Mouse (Mus musculus): ENCODE results near the gene Trim45.

DNA sequence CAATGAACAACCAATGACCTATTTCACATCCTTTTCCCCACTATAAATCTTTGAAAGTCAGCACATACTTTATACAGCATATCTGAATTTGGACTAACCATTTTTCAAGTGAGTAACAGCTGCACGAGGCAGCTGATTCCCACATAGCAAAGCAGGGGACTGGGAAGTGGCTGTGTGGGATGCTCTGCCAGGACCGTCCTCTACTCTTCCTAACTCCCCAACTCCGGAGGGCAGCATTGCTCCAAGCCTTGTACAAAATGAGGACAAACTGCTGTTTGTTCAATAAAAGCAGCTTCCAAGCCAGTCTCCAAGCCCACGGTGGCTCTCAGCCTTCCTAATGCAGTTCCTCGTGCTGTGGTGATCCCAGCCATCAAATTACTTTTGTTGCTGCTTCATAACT is 11.4 kb upstream of the Trim45 start:
- TF ChIP-seq TCF12 (IDR thresholded peaks at IDR 0.05; ENCODE audit: low read depth, low read length) = no peak
- TF ChIP-seq CHD2 (IDR thresholded peaks at IDR 0.05; ENCODE audit: low read length) = no peak
- no peak for TF ChIP-seq ETS1 (IDR thresholded peaks at IDR 0.05; ENCODE audit: low read depth, low read length)
- TF ChIP-seq POLR2AphosphoS5 (IDR thresholded peaks at IDR 0.05; ENCODE audit: borderline replicate concordance, low read depth, low read length) = no peak
- no peak for TF ChIP-seq CTCF (IDR thresholded peaks at IDR 0.05 in 2 of 3, conservative IDR thresholded peaks at IDR 0.05 in 1 of 3; ENCODE audit: control insufficient read depth in 1 of 3, insufficient read depth in 1 of 3, low read depth in 2 of 3, low read length in 3 of 3, poor library complexity in 1 of 3, severe bottlenecking in 1 of 3)
- TF ChIP-seq POLR2A (IDR thresholded peaks at IDR 0.05; ENCODE audit: control insufficient read depth in 1 of 2, insufficient read depth in 1 of 2, low read depth in 1 of 2, low read length in 2 of 2, poor library complexity in 1 of 2) = no peak
- no peak for TF ChIP-seq MEF2A (IDR thresholded peaks at IDR 0.05; ENCODE audit: extremely low read depth, insufficient replicate concordance, low read depth, low read length, poor library complexity, severe bottlenecking)
- TF ChIP-seq GABPA (IDR thresholded peaks at IDR 0.05; ENCODE audit: low read depth, low read length) = no peak
- no peak for TF ChIP-seq USF1 (IDR thresholded peaks at IDR 0.05; ENCODE audit: low read depth, low read length)
